Mouse (Mus musculus) embryonic stem cell, embryonic (primary cell): ENCODE results near the gene Plxna1.

ENCODE experiments used
- CTCF ChIA-PET, 4 experiments: fragments of 300-600 bp in 2 of 4; fragments of 350-600 bp in 2 of 4; sonication (Branson Sonifier 250); formaldehyde crosslinking; loops; one replicate each; lab custom pipeline; 2022; ENCODE audit warnings: inconsistent platforms in 2 of 4; lab: Charles Lee
- POLR2A ChIA-PET, 4 experiments: fragments of 300-600 bp in 2 of 4; fragments of 350-600 bp in 2 of 4; sonication (Branson Sonifier 250); formaldehyde crosslinking; loops; one replicate each; lab custom pipeline; 2022; ENCODE audit warnings: antibody characterized with exemption in 4 of 4, inconsistent platforms in 1 of 4; lab: Charles Lee

Gene Plxna1

DNA sequence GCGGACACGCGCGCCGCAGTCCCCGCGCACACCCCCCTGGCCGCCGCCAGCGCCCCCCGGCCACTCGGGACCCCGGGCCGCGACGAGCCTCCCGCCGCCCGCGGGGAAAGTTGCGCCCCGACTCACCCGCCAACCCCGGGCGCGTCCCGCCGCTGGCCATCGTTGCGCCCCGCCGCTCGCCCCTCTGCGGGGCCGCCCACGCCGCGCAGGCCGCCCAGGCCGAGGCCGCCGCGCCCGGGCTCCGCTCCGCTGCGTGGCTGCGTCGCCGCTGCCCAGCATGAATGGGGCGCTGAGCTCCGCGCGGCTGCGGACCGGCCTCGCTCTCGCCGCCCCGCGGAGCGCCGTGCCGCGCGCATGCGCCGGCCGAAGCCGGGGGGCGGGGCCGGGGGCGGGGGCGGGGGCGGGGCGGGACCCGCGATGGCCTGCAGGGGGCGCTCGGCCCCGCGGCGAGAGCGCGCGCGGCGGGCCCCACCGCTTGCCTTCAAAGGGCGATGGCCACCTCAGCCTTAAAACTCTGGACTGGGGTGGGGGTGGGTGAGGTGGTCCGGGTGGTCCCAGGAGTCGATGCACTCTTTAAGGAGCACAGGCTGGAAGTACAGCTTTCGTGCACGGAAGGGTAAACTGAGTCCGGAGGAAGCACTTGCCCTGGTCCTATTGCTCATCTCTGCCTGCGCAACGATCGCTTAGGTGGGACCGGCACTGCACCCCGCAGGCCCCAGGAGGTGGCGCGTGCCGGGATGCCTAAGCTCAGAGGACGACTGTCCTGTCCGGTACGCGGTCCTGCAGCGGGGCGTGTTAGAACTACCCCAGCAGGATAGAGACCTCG, at the start of gene Plxna1:
TSS of gene Plxna1 (minus strand) at position 340 of the 826 bp plus-strand sequence.
- POLR2A ChIA-PET, result interaction anchor here in 3 of 4 experiments (0.6 to 2.1 kb wide), 21 partner anchors 10 to 365 kb away, joined by 3 to 13 read pairs (median 4); partner anchors contain the start of gene Txnrd3 (in 1 of the 3)

DNA sequence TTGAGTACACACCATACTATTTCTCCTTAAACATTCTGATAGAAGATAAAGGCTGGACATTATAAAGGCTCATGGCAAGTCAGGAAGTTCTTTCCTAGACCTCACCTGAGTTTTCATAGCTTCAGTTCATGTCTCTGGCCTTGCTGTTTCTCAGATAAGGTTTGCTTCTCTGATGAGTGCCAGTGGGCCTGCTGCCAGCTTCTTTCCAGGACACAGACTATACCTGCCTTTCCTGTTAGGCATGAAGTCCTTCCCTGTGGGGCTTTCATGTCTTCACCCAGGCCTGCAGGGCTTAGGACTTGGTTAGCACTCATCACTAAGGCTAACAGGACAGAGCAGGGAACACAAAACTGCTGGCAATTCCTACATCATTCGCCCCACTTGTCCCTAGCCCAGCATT, 46.6 kb upstream of the Plxna1 start:
- POLR2A ChIA-PET, result interaction anchor here in 1 of 4 experiments (1.1 kb wide), 1 partner anchor 46 kb away, joined by 3 read pairs; no protein-coding TSS in a partner anchor
- CTCF ChIA-PET, result interaction anchor here in 1 of 4 experiments (1.1 kb wide), 1 partner anchor 46 kb away, joined by 3 read pairs; the partner anchor contains the start of gene Plxna1

More for the DNA sequence above, at the start of gene Plxna1:
- CTCF ChIA-PET, result interaction anchor here (0.5 to 2.9 kb wide), 24 partner anchors 10 to 1205 kb away, joined by 3 to 13 read pairs (median 4); partner anchors contain the start of genes Txnrd3 (in 2 of the 4) and Chchd6 (in 1 of the 4)

DNA sequence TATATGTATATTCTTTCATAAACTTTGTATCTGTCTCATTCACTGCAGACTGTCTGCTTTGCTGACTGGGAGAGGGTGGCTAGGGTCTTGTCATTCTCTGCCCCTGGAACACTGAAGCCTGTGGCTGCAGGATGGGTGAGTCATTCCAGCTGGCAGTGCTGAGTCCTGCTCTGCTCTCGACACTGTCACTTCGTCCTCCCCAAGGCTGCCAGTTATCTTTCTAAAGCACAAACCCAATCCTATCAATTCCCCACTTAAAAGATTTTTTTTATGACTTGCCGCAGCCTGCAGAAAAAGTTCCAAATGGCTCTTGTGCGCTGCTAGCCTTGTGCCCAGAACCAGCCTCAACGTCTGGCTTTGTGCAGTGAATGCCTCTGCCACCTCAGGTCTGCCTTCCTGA, 45.8 kb upstream of the Plxna1 start:
- ChIA-PET POLR2A (interaction anchor here in 2 of 4 experiments (0.6 to 1.1 kb wide), 2 partner anchors 45 to 1224 kb away, joined by 3 read pairs; no protein-coding TSS in a partner anchor), CTCF (interaction anchor here in 1 of 4 experiments (0.6 kb wide), 1 partner anchor 21 kb away, joined by 3 read pairs; no protein-coding TSS in a partner anchor)

DNA sequence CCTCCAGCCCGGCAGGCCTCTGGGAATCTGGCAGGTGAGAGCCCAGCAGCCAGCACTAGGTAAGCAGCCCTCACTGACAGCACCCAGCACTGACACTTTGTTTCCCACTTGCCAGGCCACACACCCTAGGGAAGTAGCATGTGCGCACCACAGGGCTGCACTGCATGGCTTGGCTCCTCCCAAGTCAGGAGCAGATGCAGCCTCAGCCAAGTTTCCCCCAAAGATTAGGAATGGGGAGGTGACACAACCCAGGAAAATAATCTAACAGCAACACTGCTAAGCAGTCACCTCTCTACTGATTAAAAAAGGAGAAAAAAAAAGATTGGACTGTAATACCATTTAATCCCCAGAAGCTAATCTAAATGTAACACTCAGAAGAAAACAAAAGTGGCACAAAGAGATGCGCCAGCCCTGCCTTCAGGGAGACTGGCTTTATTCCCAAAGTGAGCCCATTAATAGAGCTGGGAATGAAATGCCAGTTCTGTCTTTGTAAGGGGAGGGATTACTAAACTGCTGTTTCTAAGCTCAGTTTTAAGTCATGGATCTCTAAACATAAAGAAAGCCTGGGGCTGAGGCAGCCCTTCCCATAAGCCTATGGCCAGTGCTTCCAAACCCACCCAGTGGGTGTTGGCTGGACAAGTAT, 44.9 kb upstream of the Plxna1 start:
- POLR2A ChIA-PET, result no interaction called here
- CTCF ChIA-PET, result no interaction called here

DNA sequence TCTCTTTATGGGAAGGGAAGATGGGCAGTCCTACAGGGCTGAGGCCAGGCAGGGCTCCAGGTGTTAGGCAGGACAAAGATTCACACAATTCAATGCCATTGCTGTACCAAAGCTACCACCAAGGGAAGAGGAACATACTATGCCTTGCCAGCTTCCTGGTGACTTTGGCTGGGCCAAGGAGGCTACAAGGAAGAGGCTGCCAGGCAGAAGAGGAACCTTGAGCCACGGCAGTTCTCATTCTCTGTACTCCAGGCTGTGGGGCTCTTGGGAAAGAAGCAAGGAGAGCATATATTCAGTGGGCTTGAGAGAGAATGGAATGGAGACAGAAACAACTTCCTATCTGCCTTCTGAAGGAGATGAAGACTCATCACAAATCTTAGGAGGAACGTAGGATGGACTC, 42.5 kb upstream of the Plxna1 start:
- POLR2A ChIA-PET, result interaction anchor here in 2 of 4 experiments (0.7 to 1.7 kb wide), 3 partner anchors 20 to 396 kb away, joined by 3 read pairs; no protein-coding TSS in a partner anchor
- CTCF ChIA-PET, result no interaction called here

DNA sequence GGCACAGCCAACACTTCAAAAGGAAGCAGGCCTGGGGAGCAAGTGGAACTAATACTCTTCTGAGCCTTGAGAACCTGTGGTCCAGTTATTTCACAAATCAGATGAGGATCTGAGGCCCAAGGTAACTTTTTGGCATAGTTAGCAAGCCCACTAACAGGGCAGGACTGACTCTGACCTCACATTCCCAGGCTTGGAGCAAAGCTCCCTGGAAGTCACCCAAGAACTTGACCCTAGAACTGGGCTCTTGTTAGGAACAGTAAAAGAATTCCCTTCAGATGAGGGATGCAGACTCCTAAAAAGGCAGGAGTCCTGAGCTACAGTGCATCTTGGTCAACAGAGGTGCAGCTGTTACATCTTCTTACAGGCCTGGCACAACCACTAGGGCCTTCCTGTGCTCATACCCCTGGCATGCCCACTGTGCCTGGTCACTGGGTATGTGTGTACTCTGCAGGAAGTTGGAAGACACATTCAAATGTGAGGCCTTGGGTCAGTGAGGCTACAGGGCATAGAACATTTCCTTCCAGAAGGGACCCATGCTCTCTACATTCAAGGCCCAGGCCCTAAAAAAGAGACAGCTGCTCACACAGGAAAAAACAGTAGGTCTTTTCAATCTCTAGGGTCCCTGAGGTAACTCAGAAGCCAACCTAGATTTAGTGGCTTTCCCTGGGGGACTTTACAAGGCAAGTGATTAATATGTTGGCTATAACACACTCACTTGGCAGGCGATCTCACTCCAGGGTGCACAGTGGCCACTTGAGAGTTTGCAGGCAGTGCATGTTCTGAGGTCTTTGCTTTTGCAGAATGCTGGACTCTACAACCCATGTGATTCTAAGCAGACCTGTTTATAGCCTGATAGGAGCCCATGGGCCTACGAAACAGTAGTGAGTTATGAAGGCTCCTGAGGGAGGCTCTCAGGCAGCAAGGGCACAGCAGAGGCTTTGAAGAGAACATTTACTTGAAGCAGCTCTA, 41.1 kb upstream of the Plxna1 start:
- POLR2A ChIA-PET, result interaction anchor here in 1 of 4 experiments (1.0 to 1.7 kb wide), 2 partner anchors 10 to 37 kb away, joined by 3 read pairs; no protein-coding TSS in a partner anchor
- CTCF ChIA-PET, result no interaction called here

DNA sequence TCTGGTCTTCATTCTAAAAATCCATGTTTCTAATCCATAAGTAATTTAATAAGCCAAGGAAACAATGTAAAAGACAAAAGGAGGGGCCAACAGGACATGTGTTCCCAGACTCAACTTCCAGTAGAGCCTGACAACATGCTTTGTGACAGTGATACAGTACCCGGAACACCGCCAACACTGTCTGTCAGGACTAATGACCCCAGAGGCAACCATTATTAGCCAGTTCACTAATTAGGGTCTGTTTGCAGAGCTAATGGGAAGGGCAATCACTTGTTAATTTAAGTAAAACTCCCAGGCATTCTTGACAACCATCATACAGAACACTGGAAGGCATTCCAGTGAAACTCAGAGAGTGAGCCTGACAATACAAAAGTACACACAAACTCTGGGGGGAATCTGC, 40.0 kb upstream of the Plxna1 start:
- ChIA-PET POLR2A (no interaction called here), CTCF (no interaction called here)

DNA sequence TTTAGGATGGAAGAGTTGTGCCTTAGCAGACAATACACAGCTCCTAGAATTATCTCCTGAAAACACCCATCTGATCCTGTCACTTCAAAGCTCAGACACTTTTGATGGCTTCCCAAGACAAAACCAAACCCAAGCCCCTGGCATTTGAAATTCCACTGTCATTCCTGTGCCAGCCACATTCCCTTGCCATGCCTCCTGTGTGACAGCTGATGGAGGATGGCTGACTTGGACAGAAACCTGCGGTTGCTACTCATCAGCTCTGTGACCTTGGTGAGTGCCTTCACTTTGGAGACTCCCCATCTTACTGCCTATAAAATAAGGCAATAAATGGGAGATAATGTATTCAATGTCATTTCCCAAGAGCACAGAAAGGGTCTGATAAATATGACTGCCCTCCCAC, 37.1 kb upstream of the Plxna1 start:
- CTCF ChIA-PET, result no interaction called here
- POLR2A ChIA-PET, result no interaction called here

DNA sequence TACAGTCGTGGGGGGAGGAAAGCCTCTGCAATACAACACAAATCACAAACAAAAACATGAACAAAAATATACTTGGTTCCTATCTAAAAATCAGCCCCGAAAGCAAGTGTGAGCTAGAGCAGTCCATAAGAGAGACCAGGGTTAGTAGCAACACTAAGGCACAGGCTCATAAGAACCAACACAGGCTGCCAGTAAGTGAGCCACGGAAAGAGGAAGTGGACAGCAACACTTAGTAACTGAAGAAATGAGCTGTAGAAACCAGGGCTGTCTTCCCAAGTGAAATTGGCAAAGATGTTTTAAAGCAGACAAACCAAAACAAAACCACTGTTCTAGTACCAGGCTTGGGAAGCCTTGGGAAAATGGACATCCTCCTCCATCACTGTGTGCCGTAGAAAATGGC, 35.5 kb upstream of the Plxna1 start:
- ChIA-PET POLR2A (interaction anchor here in 1 of 4 experiments (1.3 kb wide), 1 partner anchor 12 kb away, joined by 3 read pairs; no protein-coding TSS in a partner anchor), CTCF (no interaction called here)

DNA sequence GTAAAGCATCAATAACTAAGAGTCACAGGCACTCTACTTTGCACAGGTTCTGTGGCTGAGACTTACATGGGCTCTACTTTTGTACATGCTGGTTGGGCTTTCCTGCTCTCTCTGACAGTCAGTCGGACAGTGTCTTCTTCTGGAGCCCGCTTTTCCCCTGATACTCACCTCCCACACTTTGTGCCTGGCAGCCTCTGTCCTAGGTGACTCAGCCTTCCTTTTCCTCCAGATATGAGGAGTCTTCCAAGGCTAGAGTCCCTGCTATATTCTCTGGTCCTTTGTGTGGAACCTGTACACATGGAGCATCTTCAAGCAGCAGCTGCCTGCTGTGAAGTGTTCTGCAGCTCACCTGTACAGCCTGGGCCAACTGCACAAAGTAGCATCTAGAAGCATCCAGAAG, 31.4 kb upstream of the Plxna1 start:
- ChIA-PET POLR2A (no interaction called here), CTCF (no interaction called here)

DNA sequence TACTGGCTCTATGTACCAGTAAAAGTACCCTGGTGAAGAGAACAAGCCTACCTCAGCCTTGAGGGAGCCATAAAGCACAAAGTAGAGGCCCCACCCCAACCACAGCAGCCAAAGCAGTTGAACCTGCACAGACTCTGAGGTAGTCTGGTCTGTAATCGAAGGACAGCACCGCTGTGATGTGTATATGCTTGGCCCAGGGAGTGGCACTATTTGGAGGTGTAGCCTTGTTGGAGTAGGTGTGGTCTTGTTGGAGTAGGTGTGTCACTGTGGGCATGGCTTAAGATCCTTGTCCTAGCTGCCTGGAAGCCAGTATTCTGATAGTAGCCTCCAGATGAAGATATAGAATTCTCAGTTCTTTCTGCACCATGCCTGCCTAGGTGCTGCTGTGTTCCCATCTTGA, 29.8 kb upstream of the Plxna1 start:
- POLR2A ChIA-PET, result interaction anchor here in 1 of 4 experiments (1.2 kb wide), 1 partner anchor 29 kb away, joined by 3 read pairs; the partner anchor contains the start of gene Plxna1

DNA sequence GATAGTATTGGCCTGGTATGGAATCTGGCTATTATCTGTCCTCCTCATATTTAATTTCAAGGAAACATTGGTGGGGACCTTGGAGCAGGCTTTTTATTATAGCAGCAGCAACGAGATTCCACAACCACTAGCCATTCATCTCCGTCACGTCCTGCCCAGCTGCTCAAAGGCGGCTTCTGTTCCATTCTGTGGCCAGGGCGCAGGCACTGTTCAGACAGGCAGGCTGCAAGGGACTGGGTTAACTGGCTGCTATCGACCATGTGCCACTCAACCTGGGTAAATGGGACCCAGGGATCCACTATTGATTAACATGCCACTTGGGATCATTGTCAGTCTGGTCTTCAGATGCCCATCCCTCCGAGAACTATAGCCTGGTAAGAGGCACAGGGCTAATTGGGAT, 27.4 kb upstream of the Plxna1 start:
- ChIA-PET CTCF (no interaction called here), POLR2A (no interaction called here)

More for the DNA sequence above, 29.8 kb upstream of the Plxna1 start:
- CTCF ChIA-PET, result no interaction called here

DNA sequence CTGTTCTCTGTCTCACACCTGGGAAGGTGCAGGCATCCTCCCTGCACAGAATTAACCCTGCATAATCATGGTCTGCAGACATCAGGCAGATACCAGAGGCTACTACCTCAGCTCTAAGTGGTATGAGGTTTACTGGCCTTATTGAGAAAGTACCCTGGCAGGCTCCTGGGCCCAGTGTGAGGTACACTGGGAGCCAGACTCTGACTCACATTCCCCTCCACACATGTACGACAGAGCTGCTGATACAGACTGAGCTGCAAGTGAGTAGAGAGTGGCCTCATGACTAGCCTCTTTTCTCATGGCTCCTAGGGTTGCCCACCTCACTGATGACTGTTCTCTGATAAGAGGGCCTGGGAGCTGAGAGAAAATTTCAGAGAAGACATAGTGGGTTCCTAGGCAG, 24.5 kb upstream of the Plxna1 start:
- ChIA-PET CTCF (no interaction called here), POLR2A (interaction anchor here in 2 of 4 experiments (0.8 to 1.0 kb wide), 2 partner anchors 23 to 34 kb away, joined by 3 read pairs; no protein-coding TSS in a partner anchor)

DNA sequence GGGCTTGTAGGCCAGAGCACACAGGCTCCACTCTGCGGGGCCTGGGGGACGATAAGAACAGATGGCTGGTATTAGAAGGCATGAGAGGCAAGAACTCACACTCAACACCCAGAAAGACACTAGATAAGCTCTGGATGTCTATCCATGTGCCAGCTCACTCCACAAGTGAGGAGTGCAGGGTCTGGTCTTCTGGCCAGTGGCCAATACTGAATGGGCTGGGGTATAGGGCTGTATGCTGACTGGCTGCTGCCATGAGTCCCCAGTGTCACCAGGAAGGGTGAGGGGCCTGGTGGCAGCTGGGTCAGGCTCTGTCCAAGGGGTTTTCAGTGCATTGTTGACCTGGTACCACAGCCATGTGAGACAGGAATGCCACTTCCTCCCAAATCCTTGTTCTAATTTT, 22.3 kb upstream of the Plxna1 start:
- ChIA-PET CTCF (no interaction called here), POLR2A (interaction anchor here in 1 of 4 experiments (1.0 kb wide), 1 partner anchor 20 kb away, joined by 3 read pairs; no protein-coding TSS in a partner anchor)

DNA sequence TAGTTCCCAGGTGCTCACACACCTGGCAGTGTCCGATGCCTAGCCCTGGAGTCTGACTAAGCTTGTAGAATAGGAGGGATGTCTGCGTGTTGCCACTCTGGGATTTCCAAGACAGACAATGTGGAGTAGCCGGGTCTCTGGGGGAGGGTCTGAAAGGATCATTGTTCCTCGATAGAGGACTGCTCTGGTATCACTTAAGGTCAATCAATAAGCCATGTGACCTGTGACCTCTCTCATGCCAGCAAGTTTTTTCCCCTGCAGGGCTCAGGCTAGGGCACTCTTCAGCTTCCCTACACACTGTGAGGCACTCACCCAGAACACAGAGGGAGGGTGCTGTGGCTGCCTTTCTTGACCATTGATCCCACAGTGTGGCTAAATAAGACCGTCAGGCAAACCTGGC, 19.4 kb upstream of the Plxna1 start:
- ChIA-PET POLR2A (interaction anchor here in 1 of 4 experiments (1.1 to 1.4 kb wide), 2 partner anchors 18 to 126 kb away, joined by 3 to 4 read pairs; no protein-coding TSS in a partner anchor), CTCF (interaction anchor here in 1 of 4 experiments (1.0 kb wide), 1 partner anchor 30 kb away, joined by 3 read pairs; no protein-coding TSS in a partner anchor)

DNA sequence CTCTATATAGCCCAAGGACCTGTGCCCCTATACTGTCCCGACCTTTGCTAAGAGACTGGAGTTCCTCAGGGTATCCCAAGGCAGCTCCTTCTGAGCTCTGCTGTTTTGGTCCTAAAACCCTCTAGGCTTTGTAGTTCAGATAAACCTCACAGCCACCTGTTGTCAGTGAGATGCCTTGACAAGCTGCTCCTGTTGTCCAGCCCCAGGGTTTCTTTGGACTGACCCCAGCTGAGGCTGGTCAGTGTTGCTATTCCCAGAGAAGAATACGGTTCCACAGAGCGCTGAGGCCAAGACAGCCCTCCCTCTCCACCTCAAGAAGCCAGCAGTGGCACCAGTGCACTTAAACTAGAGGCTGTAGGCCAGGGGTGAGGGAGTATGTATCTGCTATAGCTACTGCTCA, 18.8 kb upstream of the Plxna1 start:
- POLR2A ChIA-PET, result interaction anchor here in 1 of 4 experiments (1.0 to 1.4 kb wide), 4 partner anchors 17 to 263 kb away, joined by 3 to 4 read pairs (median 4); no protein-coding TSS in a partner anchor
- CTCF ChIA-PET, result interaction anchor here in 2 of 4 experiments (0.5 to 0.6 kb wide), 2 partner anchors 124 to 233 kb away, joined by 3 to 7 read pairs; no protein-coding TSS in a partner anchor

DNA sequence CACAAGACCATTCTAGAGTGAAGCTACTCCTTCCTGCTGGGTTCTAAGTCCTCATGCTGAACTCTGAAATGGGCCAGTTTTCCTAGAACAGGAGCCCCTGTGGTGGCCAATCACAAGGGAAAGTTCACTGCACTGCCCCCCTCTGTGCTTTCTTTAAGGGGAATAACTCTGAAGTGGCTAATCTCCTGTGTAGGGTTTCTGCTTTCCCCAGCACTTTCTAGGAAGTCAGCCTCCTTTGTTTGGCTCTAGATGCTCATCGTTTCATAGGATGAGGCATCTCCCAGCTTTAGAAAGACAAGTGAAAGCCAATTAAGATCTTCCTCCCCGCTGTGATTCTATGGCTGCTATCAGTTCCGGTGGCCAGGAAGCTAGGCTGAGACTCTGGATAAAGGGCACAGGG, 18.3 kb upstream of the Plxna1 start:
- CTCF ChIA-PET, result interaction anchor here in 2 of 4 experiments (0.5 to 0.6 kb wide), 2 partner anchors 124 to 233 kb away, joined by 3 to 7 read pairs; no protein-coding TSS in a partner anchor
- POLR2A ChIA-PET, result interaction anchor here in 1 of 4 experiments (1.0 to 1.4 kb wide), 3 partner anchors 17 to 264 kb away, joined by 3 to 4 read pairs (median 4); no protein-coding TSS in a partner anchor
